Mouse (Mus musculus) MEL (cell line): Measurements from ENCODE around the gene Rdh1. TPM values are rescaled to one million over a fixed set of nuclear protein-coding genes. Genes with fewer than 3 reads are reported as not detected.

Experiments used
- DNase-seq: peaks from one replicate; pipeline ENCODE4 v3.0.0; 2011; ENCODE audit warnings: low read depth, low spot score
- H3K27ac ChIP-seq: 2 replicates; pipeline ENCODE4 v1.5.1; 2012; ENCODE audit warnings: low read depth, mild to moderate bottlenecking, control low read depth, low read length, moderate library complexity; ENCODE audit not compliant: control insufficient read depth
- H3K27me3 ChIP-seq, 2 experiments: fragments of 150-350 bp in 1 of 2; sonication (generic) in 1 of 2; 2 replicates each; pipeline ENCODE4 v1.6.1; 2012; ENCODE audit warnings: low read length in 2 of 2, mild to moderate bottlenecking in 2 of 2, improper control_type of control experiment in 1 of 2, moderate library complexity in 1 of 2; ENCODE audit not compliant: insufficient read depth in 2 of 2, control insufficient read depth in 1 of 2
- H3K36me3 ChIP-seq, 2 experiments: 2 replicates each; pipeline ENCODE4 v1.6.1; 2012 to 2014; ENCODE audit warnings: low read length in 2 of 2, improper control_type of control experiment in 1 of 2, inconsistent platforms in 1 of 2, mild to moderate bottlenecking in 1 of 2; ENCODE audit not compliant: insufficient read depth in 2 of 2, control insufficient read depth in 1 of 2
- H3K4me1 ChIP-seq, 2 experiments: fragments of 150-350 bp in 1 of 2; sonication (generic) in 1 of 2; 2 replicates each; pipeline ENCODE4 v1.6.1; 2012; ENCODE audit warnings: low read length in 2 of 2, improper control_type of control experiment in 1 of 2, mild to moderate bottlenecking in 1 of 2; ENCODE audit not compliant: insufficient read depth in 2 of 2, control insufficient read depth in 1 of 2
- H3K4me3 ChIP-seq, 2 experiments: fragments of 150-350 bp in 1 of 2; sonication (generic) in 1 of 2; 2 replicates each; pipeline ENCODE4 v1.5.1; 2012; ENCODE audit warnings: low read depth in 2 of 2, low read length in 2 of 2, mild to moderate bottlenecking in 2 of 2, moderate library complexity in 2 of 2, control low read depth in 1 of 2, improper control_type of control experiment in 1 of 2; ENCODE audit not compliant: control insufficient read depth in 1 of 2, insufficient read depth in 1 of 2
- H3K79me2 ChIP-seq: 2 replicates; pipeline ENCODE4 v1.6.1; 2012; ENCODE audit warnings: mild to moderate bottlenecking, low read length, moderate library complexity; ENCODE audit not compliant: control insufficient read depth, poor library complexity, insufficient read depth
- H3K9ac ChIP-seq: 2 replicates; pipeline ENCODE4 v1.6.1; 2012; ENCODE audit warnings: low read depth, mild to moderate bottlenecking, control low read depth, low read length, moderate library complexity; ENCODE audit not compliant: control insufficient read depth, poor library complexity, severe bottlenecking
- H3K9me3 ChIP-seq: fragments of 150-350 bp; sonication (generic); replicated peaks from 2 replicates; pipeline ENCODE4 v1.6.1; 2012; ENCODE audit warnings: mild to moderate bottlenecking, low read length, improper control_type of control experiment, moderate library complexity; ENCODE audit not compliant: insufficient read depth
- CHD2 ChIP-seq: IDR thresholded peaks from 2 replicates; pipeline ENCODE4 v1.6.1; 2011; ENCODE audit warnings: low read length, improper control_type of control experiment
- CTCF ChIP-seq, 3 experiments: IDR thresholded peaks in 2 of 3; conservative IDR thresholded peaks in 1 of 3; 2 replicates each; pipeline ENCODE4 v1.5.1; 2011 to 2012; ENCODE audit warnings: low read length in 3 of 3, low read depth in 2 of 3, mild to moderate bottlenecking in 2 of 3, improper control_type of control experiment in 1 of 3, inconsistent platforms in 1 of 3, mixed read lengths in 1 of 3, moderate library complexity in 1 of 3; ENCODE audit not compliant: control insufficient read depth in 1 of 3, insufficient read depth in 1 of 3, poor library complexity in 1 of 3, severe bottlenecking in 1 of 3
- E2F4 ChIP-seq: IDR thresholded peaks from 2 replicates; pipeline ENCODE4 v1.6.1; 2011; ENCODE audit warnings: low read depth, low read length, improper control_type of control experiment, borderline replicate concordance
- ELF1 ChIP-seq: IDR thresholded peaks from 2 replicates; pipeline ENCODE4 v1.6.1; 2014; ENCODE audit warnings: low read depth, mild to moderate bottlenecking, inconsistent platforms, low read length, improper control_type of control experiment, moderate library complexity
- EP300 ChIP-seq, 2 experiments: IDR thresholded peaks; 2 replicates each; pipeline ENCODE4 v1.6.1; 2011; ENCODE audit warnings: improper control_type of control experiment in 2 of 2, low read length in 2 of 2, low read depth in 1 of 2, mild to moderate bottlenecking in 1 of 2
- ETS1 ChIP-seq: IDR thresholded peaks from 2 replicates; pipeline ENCODE4 v1.6.1; 2012; ENCODE audit warnings: low read depth, mild to moderate bottlenecking, inconsistent platforms, low read length, improper control_type of control experiment, moderate library complexity
- GATA1 ChIP-seq: IDR thresholded peaks from 2 replicates; pipeline ENCODE4 v1.6.1; 2011; ENCODE audit warnings: low read depth, low read length, improper control_type of control experiment
- HCFC1 ChIP-seq: IDR thresholded peaks from 2 replicates; pipeline ENCODE4 v1.6.1; 2012; ENCODE audit warnings: low read depth, mild to moderate bottlenecking, inconsistent platforms, low read length, improper control_type of control experiment, moderate library complexity
- KAT2A ChIP-seq: conservative IDR thresholded peaks from 2 replicates; pipeline ENCODE4 v1.6.1; 2012; ENCODE audit warnings: low read depth, low read length, improper control_type of control experiment, inconsistent platforms
- MAX ChIP-seq: IDR thresholded peaks from 2 replicates; pipeline ENCODE4 v1.6.1; 2011; ENCODE audit warnings: low read length, improper control_type of control experiment
- MAZ ChIP-seq: IDR thresholded peaks from 2 replicates; pipeline ENCODE4 v1.6.1; 2012; ENCODE audit warnings: low read depth, mild to moderate bottlenecking, inconsistent platforms, low read length, improper control_type of control experiment
- MEF2A ChIP-seq: IDR thresholded peaks from 2 replicates; pipeline ENCODE4 v1.6.1; 2014; ENCODE audit warnings: low read depth, mild to moderate bottlenecking, inconsistent platforms, low read length, improper control_type of control experiment; ENCODE audit not compliant: poor library complexity, insufficient replicate concordance, severe bottlenecking; ENCODE audit errors: extremely low read depth
- MYC ChIP-seq: IDR thresholded peaks from 2 replicates; pipeline ENCODE4 v1.6.1; 2011; ENCODE audit warnings: low read depth, mild to moderate bottlenecking, low read length, improper control_type of control experiment, moderate library complexity
- NELFE ChIP-seq: IDR thresholded peaks from 2 replicates; pipeline ENCODE4 v1.6.1; 2011; ENCODE audit warnings: low read depth, low read length, improper control_type of control experiment
- NRF1 ChIP-seq: IDR thresholded peaks from 2 replicates; pipeline ENCODE4 v1.6.1; 2014; ENCODE audit warnings: low read depth, mild to moderate bottlenecking, inconsistent platforms, low read length, improper control_type of control experiment, moderate library complexity; ENCODE audit not compliant: poor library complexity, insufficient read depth, severe bottlenecking
- POLR2AphosphoS2 ChIP-seq: IDR thresholded peaks from 2 replicates; pipeline ENCODE4 v1.6.1; 2011; ENCODE audit warnings: low read length, improper control_type of control experiment
- POLR2AphosphoS5 ChIP-seq: IDR thresholded peaks from 2 replicates; pipeline ENCODE4 v1.6.1; 2012; ENCODE audit warnings: low read depth, borderline replicate concordance, mild to moderate bottlenecking, inconsistent platforms, low read length, moderate library complexity, mixed read lengths
- RAD21 ChIP-seq: IDR thresholded peaks from 2 replicates; pipeline ENCODE4 v1.6.1; 2011; ENCODE audit warnings: mild to moderate bottlenecking, low read depth, low read length, improper control_type of control experiment
- RCOR1 ChIP-seq: IDR thresholded peaks from 2 replicates; pipeline ENCODE4 v1.6.1; 2012; ENCODE audit warnings: low read depth, mild to moderate bottlenecking, inconsistent platforms, low read length, improper control_type of control experiment
- SIN3A ChIP-seq: IDR thresholded peaks from 2 replicates; pipeline ENCODE4 v1.6.1; 2012; ENCODE audit warnings: low read length, improper control_type of control experiment, inconsistent platforms
- TBP ChIP-seq: IDR thresholded peaks from 2 replicates; pipeline ENCODE4 v1.8.0; 2011; ENCODE audit warnings: low read depth, low read length, improper control_type of control experiment
- TCF12 ChIP-seq: IDR thresholded peaks from 2 replicates; pipeline ENCODE4 v1.6.1; 2014; ENCODE audit warnings: low read depth, mild to moderate bottlenecking, inconsistent platforms, low read length, improper control_type of control experiment, moderate library complexity
- ZC3H11A ChIP-seq: IDR thresholded peaks from 2 replicates; pipeline ENCODE4 v1.6.1; 2012; ENCODE audit warnings: low read depth, mild to moderate bottlenecking, inconsistent platforms, low read length, improper control_type of control experiment
- ZKSCAN1 ChIP-seq: IDR thresholded peaks from 2 replicates; pipeline ENCODE4 v1.6.1; 2012; ENCODE audit warnings: low read depth, mild to moderate bottlenecking, inconsistent platforms, low read length, improper control_type of control experiment, moderate library complexity
- ZNF384 ChIP-seq: IDR thresholded peaks from 2 replicates; pipeline ENCODE4 v1.6.1; 2012; ENCODE audit warnings: low read depth, mild to moderate bottlenecking, inconsistent platforms, low read length, improper control_type of control experiment
- polyA plus RNA-seq, 2 experiments: library from polyadenylated mRNA; stranded (reverse) in 1 of 2; unstranded in 1 of 2; fragments of >175 nt in 1 of 2; fragments of >200 nt in 1 of 2; gene quantifications; 2 replicates each; pipeline versions ENCODE4 v1.2.1 to v1.2.4; 2012; ENCODE audit warnings: low replicate concordance in 2 of 2, low read depth in 1 of 2; ENCODE audit not compliant: insufficient read length in 2 of 2, insufficient read depth in 1 of 2, missing spikeins in 1 of 2
- total RNA-seq: library from RNA; depleted of rRNA; stranded (reverse); fragments of 300-350 nt; gene quantifications from 2 replicates; pipeline ENCODE4 v1.2.3, GENCODE M21; 2012

Rdh1 gene
- total and polyA plus RNA-seq, 3 experiments, result not detected

GRCm38 (mm10) chr10:127730933-127731310 is 28.6 kb upstream of the Rdh1 start:
- peak overlapping the region; percentile 76 for H3K27ac ChIP-seq

DNA sequence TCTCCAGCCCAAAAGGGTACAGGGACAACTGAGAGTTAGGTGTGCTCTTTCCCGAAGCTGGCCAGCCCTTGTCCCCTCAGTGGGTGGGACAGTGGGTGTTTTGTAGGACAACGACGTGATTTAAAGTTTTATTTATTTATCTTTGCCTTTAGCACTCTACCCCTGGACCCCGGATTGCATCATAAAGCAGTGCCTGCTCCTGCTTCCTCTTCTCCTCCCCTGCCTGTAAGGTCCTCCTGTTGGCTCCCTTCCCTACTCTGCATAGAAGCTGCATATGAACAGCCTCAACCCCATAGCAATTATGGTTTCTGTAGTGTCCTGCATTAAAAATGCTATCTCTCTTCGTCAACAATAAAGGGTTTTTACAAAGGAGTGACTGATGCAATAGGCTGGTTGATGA is 28.1 kb upstream of the Rdh1 start:
- Histone ChIP-seq H3K4me3 (peak overlapping the region; percentile 2 to 50; a peak in 2 of 4 replicates), H3K36me3 (peaks cover 0 to 17% of the 10 kb centered on the region in 2 experiments; a peak in 2 of 4 replicates)
- TF ChIP-seq CTCF (IDR thresholded peaks at IDR 0.05 in 2 of 3, conservative IDR thresholded peaks at IDR 0.05 in 1 of 3; ENCODE audit: control insufficient read depth in 1 of 3, insufficient read depth in 1 of 3, low read depth in 2 of 3, low read length in 3 of 3, poor library complexity in 1 of 3, severe bottlenecking in 1 of 3), result no peak
- peak; percentile 33; the same call in 1 of the 2 replicates for TF ChIP-seq TCF12
- TF ChIP-seq TBP, result peak; percentile 17; the same call in 1 of the 2 replicates
- peak; percentile 68; the same call in 1 of the 2 replicates for TF ChIP-seq RCOR1
- peak; percentile 38 for TF ChIP-seq ETS1
- no peak for TF ChIP-seq SIN3A
- no peak for TF ChIP-seq CHD2
- 0 out of 2 replicates have a peak, but pooled peaks have one; percentile 12 for TF ChIP-seq ZNF384
- TF ChIP-seq HCFC1, result 0 out of 2 replicates have a peak, but pooled peaks have one; percentile 15
- peak in 1 of 2 experiments; percentile 20; a peak in 2 of 4 replicates for TF ChIP-seq EP300 (IDR thresholded peaks at IDR 0.05; ENCODE audit: low read depth in 1 of 2, low read length in 2 of 2)
- 0 out of 2 replicates have a peak, but pooled peaks have one; percentile 13 for TF ChIP-seq ELF1
- TF ChIP-seq, all 39 proteins: peak for 8
- Histone ChIP-seq H3K9me3 (no peaks in the 10 kb centered on the region), H3K4me1 (peaks cover 19 to 38% of the 10 kb centered on the region in 2 experiments), H3K9ac (no peak overlapping the region), H3K79me2 (no peaks in the 10 kb centered on the region), H3K27ac (peak overlapping the region; percentile 76; the same call in 1 of the 2 replicates), H3K27me3 (peaks cover 0 to 2% of the 10 kb centered on the region in 2 experiments; a peak in 1 of 4 replicates)
- DNase-seq, result peak; percentile 70

More at GRCm38 (mm10) chr10:127730933-127731310, 28.6 kb upstream of the Rdh1 start:
- TF ChIP-seq NRF1 (no peak), MAZ (no peak), CHD2 (no peak), KAT2A (no peak)
- peak overlapping the region; percentile 2 to 50; a peak in 3 of 4 replicates for H3K4me3 ChIP-seq
- H3K9ac ChIP-seq, result peak overlapping the region; percentile 25
- H3K79me2 ChIP-seq, result no peaks in the 10 kb centered on the region
- no peaks in the 10 kb centered on the region for H3K9me3 ChIP-seq
- H3K4me1 ChIP-seq, result peaks cover 17 to 33% of the 10 kb centered on the region in 2 experiments
- peaks cover 0 to 2% of the 10 kb centered on the region in 2 experiments; a peak in 1 of 4 replicates for H3K27me3 ChIP-seq
- no peak for DNase-seq
- H3K36me3 ChIP-seq, result peaks cover 0 to 13% of the 10 kb centered on the region in 2 experiments; a peak in 2 of 4 replicates

DNA sequence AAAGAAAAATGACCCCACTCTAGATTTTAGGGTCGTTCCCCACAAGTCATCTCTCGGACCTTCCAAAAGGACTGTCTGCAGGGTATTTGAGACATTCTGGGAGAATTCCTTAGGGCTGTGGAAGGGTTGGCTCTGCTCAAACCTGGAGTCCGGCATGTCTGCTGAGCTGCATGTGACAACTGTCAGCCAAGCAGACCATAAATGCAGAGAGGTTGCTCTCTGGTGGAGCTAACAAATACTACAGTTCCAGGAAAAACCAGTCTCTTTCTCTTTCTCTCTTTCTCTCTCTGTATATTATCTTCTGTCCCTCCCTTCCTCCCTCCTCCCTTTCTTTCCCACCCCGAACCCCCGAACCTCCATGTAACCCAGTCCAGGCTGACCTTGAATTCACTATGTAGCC is 25.1 kb upstream of the Rdh1 start:
- Histone ChIP-seq H3K27ac (no peak overlapping the region), H3K4me1 (peaks cover 20 to 34% of the 10 kb centered on the region in 2 experiments), H3K9ac (no peak overlapping the region), H3K36me3 (peaks cover 0 to 22% of the 10 kb centered on the region in 2 experiments; a peak in 2 of 4 replicates), H3K79me2 (peaks cover under 1% of the 10 kb centered on the region; the same call in 1 of the 2 replicates), H3K4me3 (no peak overlapping the region), H3K9me3 (no peaks in the 10 kb centered on the region), H3K27me3 (no peaks in the 10 kb centered on the region)
- DNase-seq, result peak; percentile 58
- TF ChIP-seq ETS1 (no peak), MYC (0 out of 2 replicates have a peak, but pooled peaks have one; percentile 61), POLR2AphosphoS5 (no peak), ZC3H11A (peak; percentile 65), RAD21 (peak; percentile 80), GATA1 (no peak), NRF1 (no peak), E2F4 (no peak), EP300 (IDR thresholded peaks at IDR 0.05; ENCODE audit: low read depth in 1 of 2, low read length in 2 of 2) (no peak), ZKSCAN1 (no peak), MAX (peak; percentile 52), NELFE (no peak), MEF2A (no peak), POLR2AphosphoS2 (no peak)
